Mouse (Mus musculus): ENCODE data around the gene Fam193b. TPM values are rescaled to one million over a fixed set of nuclear protein-coding genes. Genes with fewer than 3 reads are reported as not detected.
"Not testable (repeated sequence)": the region's sequence is repeated elsewhere in the genome, so short reads cannot be mapped to it uniquely, and the experiment has no call there.

Fam193b gene
- polyA plus RNA-seq, 1 experiment from 2014 or later = 59.5 TPM

DNA sequence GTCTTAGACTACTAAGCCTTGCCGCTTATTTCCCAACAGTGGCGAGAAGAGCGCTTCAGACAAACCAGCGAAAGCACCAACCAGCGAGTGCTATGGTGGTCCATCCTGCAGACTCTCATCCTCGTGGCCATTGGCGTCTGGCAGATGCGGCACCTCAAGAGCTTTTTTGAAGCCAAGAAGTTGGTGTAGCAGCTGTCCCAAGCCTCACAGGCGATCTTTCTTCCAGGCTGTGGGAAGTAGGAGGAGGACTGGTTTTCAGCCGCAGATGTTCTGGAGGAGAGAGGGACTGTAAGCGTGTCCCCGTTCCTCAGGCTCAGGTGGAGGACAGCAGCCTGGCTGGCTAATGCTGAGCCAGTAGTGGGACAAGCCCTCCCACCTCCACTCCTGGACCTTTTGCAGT is 25.9 kb upstream of the Fam193b start:
- Histone ChIP-seq H3K4me3 (no peak overlapping the region), H3K9ac (no peak overlapping the region), H3K27me3 (no peaks in the 10 kb centered on the region), H3K4me1 (peaks cover 19% of the 10 kb centered on the region), H3K27ac (no peak overlapping the region), H3K9me3 (no peaks in the 10 kb centered on the region), H3K36me3 (peaks cover 41% of the 10 kb centered on the region), H3K4me2 (replicated peaks) (no peak overlapping the region)
- WGBS = 97% methylated on average over 12 of the region's 12 CpGs
- no peak for ATAC-seq (ENCODE audit: insufficient number of reproducible peaks, insufficient read depth, low FRiP score, low TSS enrichment)

DNA sequence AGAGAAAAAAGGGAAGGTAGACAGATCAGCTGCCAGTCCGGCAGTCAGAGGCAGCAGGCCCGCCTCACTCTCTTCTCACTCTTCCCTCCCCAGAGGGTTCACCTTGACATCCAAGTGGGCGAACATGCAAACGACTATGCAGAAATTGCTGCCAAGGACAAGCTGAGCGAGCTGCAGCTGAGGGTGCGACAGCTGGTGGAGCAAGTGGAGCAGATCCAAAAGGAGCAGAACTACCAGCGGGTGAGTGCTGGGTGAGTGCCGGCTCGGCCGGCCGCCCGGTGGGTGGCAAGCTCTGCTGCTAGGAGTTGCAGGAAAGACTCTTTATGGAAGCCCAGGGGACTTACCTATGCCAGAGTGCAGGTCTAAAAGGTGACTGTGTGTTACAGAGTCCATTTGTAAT is 24.5 kb upstream of the Fam193b start:
- no peak overlapping the region for H3K27ac ChIP-seq
- H3K4me2 ChIP-seq (replicated peaks) = no peak overlapping the region
- WGBS = 90% methylated on average over 12 of the region's 12 CpGs
- peaks cover 41% of the 10 kb centered on the region for H3K36me3 ChIP-seq
- no peaks in the 10 kb centered on the region for H3K9me3 ChIP-seq
- H3K4me1 ChIP-seq = peaks cover 11% of the 10 kb centered on the region
- no peak overlapping the region for H3K4me3 ChIP-seq
- 0 out of 2 replicates have a peak overlapping the region, but pooled peaks have one; percentile 11 for H3K9ac ChIP-seq
- H3K27me3 ChIP-seq = no peaks in the 10 kb centered on the region; the same call in 1 of the 2 replicates
- no peak for ATAC-seq (ENCODE audit: insufficient number of reproducible peaks, insufficient read depth, low FRiP score, low TSS enrichment)

DNA sequence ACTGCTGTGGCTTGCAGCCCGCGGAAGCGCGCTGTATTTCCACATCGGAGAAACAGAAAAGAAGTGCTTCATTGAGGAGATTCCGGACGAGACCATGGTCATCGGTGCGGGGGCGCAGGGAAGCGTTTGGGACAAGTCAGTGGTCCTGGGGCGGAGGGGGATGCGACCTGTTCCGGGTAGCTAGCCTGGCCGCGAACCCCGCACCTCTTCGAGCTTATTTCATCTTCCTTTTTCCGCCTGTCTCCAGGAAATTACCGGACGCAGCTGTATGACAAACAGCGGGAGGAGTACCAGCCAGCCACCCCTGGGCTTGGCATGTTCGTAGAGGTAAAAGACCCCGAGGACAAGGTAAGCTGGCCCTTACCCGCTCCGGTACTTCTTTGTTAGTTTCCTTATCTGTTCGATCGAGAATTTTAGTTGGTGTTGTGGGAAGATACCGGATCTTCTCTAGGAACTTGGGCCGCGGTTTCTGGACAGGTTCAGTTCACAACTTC is 22.4 kb upstream of the Fam193b start:
- Histone ChIP-seq H3K27me3 (no peaks in the 10 kb centered on the region; the same call in 1 of the 2 replicates), H3K36me3 (peaks cover 40% of the 10 kb centered on the region), H3K9me3 (no peaks in the 10 kb centered on the region), H3K4me3 (peak overlapping the region; percentile 83), H3K4me1 (peaks cover 11% of the 10 kb centered on the region), H3K4me2 (replicated peaks) (peak overlapping the region; percentile 62), H3K27ac (peak overlapping the region; percentile 75; the same call in 1 of the 2 replicates), H3K9ac (peak overlapping the region; percentile 78)
- 1% methylated on average over 31 of the region's 31 CpGs for WGBS
- peak; percentile 29 for ATAC-seq (ENCODE audit: insufficient number of reproducible peaks, insufficient read depth, low FRiP score, low TSS enrichment)

DNA sequence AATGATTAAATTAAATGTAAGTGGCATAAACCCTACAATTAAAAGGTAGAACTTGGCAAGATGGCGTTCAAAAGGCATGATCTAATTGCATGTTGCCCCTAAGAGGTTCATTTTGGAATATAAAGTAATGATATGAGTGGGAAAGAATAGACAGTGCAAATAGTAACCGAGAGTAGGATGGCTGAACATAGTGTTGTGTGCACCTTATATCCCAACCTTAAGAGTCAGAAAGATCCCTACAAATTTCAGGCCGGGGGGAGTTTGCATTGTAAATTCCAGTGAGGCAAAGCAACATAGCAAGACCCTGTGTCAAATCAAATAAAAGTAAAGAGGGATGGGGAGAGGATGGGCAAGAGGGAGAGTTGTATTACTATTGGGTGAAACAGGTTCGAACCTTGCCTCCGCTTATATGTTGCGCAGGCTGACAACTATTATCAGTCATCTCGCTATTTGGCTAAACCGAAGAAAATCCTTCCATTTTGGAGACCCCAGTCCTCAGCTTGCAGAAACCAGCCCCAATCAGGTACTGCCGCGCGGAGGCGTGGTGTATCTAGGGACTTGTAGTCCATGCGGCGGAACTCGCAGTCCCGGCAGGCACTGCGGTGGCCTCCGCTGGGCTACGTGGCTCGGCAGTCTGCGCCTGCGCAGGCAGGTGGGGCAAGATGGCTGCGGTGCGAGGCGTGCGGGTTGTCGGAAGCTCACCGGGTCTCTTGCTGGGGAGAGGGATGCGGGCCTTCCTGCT is 21.8 kb upstream of the Fam193b start:
- peak overlapping the region; percentile 62 for H3K4me2 ChIP-seq (replicated peaks)
- H3K4me1 ChIP-seq = peaks cover 11% of the 10 kb centered on the region
- ATAC-seq (ENCODE audit: insufficient number of reproducible peaks, insufficient read depth, low FRiP score, low TSS enrichment) = peak; percentile 95
- H3K36me3 ChIP-seq = peaks cover 33% of the 10 kb centered on the region
- WGBS = 4% methylated on average over 29 of the region's 29 CpGs
- no peaks in the 10 kb centered on the region; the same call in 1 of the 2 replicates for H3K27me3 ChIP-seq
- H3K9me3 ChIP-seq = no peaks in the 10 kb centered on the region
- H3K4me3 ChIP-seq = peak overlapping the region; percentile 83
- H3K9ac ChIP-seq = peak overlapping the region; percentile 78
- peak overlapping the region; percentile 75 for H3K27ac ChIP-seq

DNA sequence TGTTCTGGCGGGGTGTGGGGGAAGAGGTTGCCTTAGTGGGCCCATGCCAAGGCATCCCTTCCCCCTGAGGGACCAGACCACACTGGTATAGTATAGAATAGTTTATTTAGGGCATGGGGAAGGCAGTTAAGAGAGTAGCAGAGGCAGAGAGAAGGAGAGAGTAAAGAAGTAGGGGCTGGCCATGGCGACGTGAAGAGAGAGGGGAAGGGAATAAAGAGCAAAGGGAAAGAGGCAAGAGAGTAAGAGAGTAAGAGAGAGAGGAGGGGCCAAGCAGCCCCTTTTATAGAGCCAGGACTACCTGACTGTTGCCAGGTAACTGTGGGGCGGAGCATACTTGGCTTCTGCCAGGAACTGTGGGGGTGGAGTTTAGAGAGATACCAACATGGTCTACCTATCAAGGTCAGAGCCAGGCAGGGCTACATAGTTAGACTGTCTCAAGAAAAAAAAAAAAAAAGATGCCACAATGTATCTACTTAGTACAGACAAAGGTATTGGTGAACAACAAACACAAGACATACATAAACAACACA is 21.1 kb upstream of the Fam193b start:
- Histone ChIP-seq H3K9ac (no peak overlapping the region), H3K4me1 (peaks cover 11% of the 10 kb centered on the region), H3K27me3 (no peaks in the 10 kb centered on the region; the same call in 1 of the 2 replicates), H3K36me3 (peaks cover 28% of the 10 kb centered on the region), H3K27ac (no peak overlapping the region), H3K4me3 (no peak overlapping the region), H3K4me2 (replicated peaks) (no peak overlapping the region; the same call in 1 of the 2 replicates), H3K9me3 (no peaks in the 10 kb centered on the region)
- 0 out of 2 replicates have a peak, but pooled peaks have one; percentile 42 for ATAC-seq (ENCODE audit: insufficient number of reproducible peaks, insufficient read depth, low FRiP score, low TSS enrichment)
- WGBS = 76% methylated on average over 4 of the region's 4 CpGs

DNA sequence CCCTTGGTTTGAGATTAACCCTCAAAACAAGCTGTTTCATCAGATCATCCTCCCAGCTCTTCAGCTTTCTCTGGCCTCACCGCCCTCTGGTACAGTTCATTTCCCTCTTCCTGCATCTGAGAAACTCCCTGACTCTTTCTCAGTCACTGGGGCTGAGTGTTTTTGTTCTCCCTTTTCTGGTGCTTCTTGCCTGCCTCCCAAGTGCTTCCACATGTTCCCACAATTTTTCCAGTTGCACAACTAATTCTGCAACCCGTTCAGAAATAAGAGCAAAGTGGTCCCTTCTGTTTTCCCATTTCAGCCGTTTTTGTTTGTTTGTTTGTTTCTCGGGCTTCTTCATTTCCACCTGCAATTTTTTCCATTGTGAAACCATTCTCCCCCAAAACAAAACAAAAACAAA is 7.2 kb upstream of the Fam193b start:
- 75% methylated on average over 4 of the region's 4 CpGs for WGBS
- Histone ChIP-seq H3K9me3 (no peaks in the 10 kb centered on the region), H3K4me2 (replicated peaks) (no peak overlapping the region), H3K4me1 (no peaks in the 10 kb centered on the region), H3K27me3 (no peaks in the 10 kb centered on the region), H3K9ac (no peak overlapping the region), H3K27ac (no peak overlapping the region), H3K36me3 (no peaks in the 10 kb centered on the region), H3K4me3 (no peak overlapping the region)
- ATAC-seq (ENCODE audit: insufficient number of reproducible peaks, insufficient read depth, low FRiP score, low TSS enrichment) = no peak

DNA sequence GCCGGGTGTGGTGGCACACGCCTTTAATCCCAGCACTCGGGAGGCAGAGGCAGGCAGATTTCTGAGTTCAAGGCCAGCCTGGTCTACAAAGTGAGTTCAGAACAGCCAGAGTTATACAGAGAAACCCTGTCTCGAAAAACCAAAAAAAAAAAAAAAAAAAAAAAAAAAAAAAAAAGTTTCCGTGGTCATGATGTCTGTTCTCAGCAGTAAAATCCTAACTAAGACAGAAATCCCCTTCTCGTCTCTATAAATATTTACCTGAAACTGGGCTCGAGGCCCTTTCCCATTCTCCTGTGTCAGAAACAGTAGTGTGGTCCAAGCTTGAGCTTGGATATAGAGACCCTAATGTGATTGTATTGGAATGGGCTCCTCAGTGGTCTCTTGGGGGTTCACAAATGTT is 6.0 kb upstream of the Fam193b start:
- ATAC-seq (ENCODE audit: insufficient number of reproducible peaks, insufficient read depth, low FRiP score, low TSS enrichment); H3K4me1 ChIP-seq; H3K4me2 ChIP-seq (replicated peaks); H3K9ac ChIP-seq; H3K36me3 ChIP-seq; H3K27ac ChIP-seq; H3K9me3 ChIP-seq; H3K27me3 ChIP-seq; H3K4me3 ChIP-seq: not testable (repeated sequence)
- WGBS = 83% methylated on average over 7 of the region's 7 CpGs

DNA sequence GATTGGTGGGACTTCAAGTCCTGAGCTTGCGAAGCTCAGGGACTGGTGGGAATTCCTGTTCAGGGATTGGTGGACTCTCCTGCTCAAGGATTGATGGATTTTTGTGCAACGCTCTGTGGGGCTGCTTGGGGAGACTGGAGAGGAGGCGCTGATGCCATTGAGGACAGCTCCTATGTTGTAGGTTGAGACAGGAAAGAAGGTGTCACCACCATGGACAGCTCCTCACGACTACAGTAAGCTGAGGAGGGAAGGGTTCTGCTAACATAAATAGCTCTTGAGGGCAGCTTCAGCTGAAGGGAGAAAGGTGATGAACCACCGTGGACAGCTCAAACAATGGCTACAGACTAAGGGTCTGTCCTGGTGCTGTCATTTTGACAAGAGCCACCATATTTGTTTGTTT is 5.0 kb upstream of the Fam193b start:
- H3K9me3 ChIP-seq = no peaks in the 10 kb centered on the region
- H3K9ac ChIP-seq = no peak overlapping the region
- WGBS = 52% methylated on average over 5 of the region's 5 CpGs
- no peak overlapping the region for H3K4me2 ChIP-seq (replicated peaks)
- no peak overlapping the region for H3K4me3 ChIP-seq
- H3K36me3 ChIP-seq = no peaks in the 10 kb centered on the region
- no peaks in the 10 kb centered on the region for H3K27me3 ChIP-seq
- no peak overlapping the region for H3K27ac ChIP-seq
- ATAC-seq (ENCODE audit: insufficient number of reproducible peaks, insufficient read depth, low FRiP score, low TSS enrichment) = no peak
- H3K4me1 ChIP-seq = peaks cover 5% of the 10 kb centered on the region; the same call in 1 of the 2 replicates

DNA sequence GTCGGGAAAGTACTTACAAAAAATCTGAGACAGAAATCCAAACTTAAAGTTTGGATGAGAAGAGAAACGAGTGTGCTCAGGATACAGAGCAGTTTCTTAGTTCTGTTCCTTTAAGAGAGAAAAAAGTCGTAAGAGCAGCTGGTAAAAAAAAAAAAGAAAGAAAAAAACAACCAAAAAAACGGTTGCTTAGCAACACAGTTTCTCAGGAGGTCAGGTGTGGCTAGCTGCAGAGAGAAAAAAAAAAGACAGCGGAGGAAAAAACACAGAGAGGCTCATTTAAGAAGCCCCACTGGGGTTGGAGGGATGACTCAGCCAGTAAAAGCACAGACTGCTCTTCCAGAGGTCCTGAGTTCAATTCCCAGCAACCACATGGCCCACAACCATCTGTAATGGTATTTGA is 3.4 kb upstream of the Fam193b start:
- 72% methylated on average over 5 of the region's 5 CpGs for WGBS
- no peaks in the 10 kb centered on the region for H3K27me3 ChIP-seq
- peaks cover 12% of the 10 kb centered on the region for H3K4me1 ChIP-seq
- H3K9ac ChIP-seq = no peak overlapping the region
- ATAC-seq (ENCODE audit: insufficient number of reproducible peaks, insufficient read depth, low FRiP score, low TSS enrichment) = no peak
- no peak overlapping the region for H3K4me2 ChIP-seq (replicated peaks)
- H3K36me3 ChIP-seq = no peaks in the 10 kb centered on the region
- no peak overlapping the region for H3K4me3 ChIP-seq
- no peaks in the 10 kb centered on the region for H3K9me3 ChIP-seq
- H3K27ac ChIP-seq = no peak overlapping the region

DNA sequence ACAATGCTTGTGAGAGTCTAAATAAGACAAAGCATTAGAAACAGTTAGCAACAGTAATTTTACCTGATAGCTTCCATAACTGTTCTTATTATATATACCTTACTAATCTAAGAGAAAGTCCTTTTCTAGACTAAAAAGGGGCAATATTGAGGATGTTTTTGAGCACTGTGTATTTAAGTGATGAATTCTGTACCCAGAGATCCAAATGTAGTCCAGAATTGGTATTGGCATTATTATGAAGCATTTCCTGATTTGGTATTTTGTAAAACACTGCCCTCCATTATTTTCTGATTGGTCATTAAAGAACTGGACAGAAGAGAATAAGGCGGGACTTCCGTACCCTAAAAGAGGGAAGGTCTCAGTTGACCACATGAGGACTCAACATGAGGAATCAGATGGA is 2.5 kb upstream of the Fam193b start, which contains the start of gene Tmed9:
TSS of gene Tmed9 (plus strand) at position 301 of the 400 bp plus-strand sequence.
- Histone ChIP-seq H3K4me1 (peaks cover 16% of the 10 kb centered on the region), H3K27me3 (no peaks in the 10 kb centered on the region), H3K4me3 (no peak within 1 kb of the TSS), H3K27ac (no peak within 1 kb of the TSS), H3K9ac (no peak within 1 kb of the TSS), H3K36me3 (no peaks in the 10 kb centered on the region), H3K4me2 (replicated peaks) (no peak within 1 kb of the TSS), H3K9me3 (no peaks in the 10 kb centered on the region)
- no peak for ATAC-seq (ENCODE audit: insufficient number of reproducible peaks, insufficient read depth, low FRiP score, low TSS enrichment)
- WGBS = 96% methylated on average over 2 of the region's 2 CpGs

DNA sequence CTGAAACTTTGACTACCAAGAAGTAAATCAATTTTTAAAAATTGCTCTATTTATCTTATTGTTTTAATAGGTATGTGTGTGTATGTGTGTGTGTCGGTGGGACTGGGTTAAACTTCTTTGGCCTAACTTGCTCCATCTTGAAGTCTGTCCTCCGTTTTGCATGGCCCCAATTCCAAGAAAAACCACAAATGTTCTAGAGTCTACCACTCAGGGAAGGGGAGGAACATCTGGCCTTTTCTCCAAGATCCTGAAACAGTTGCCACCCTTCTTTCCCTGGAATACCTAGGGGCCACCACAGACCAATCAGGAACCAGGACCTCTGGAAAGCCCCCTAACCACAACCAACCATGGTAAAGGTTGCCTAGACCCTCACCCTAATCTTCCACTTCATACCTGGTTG is 1.1 kb upstream of the Fam193b start:
- H3K4me3 ChIP-seq = no peak overlapping the region

More for the DNA sequence above, 1.1 kb upstream of the Fam193b start:
- ATAC-seq (ENCODE audit: insufficient number of reproducible peaks, insufficient read depth, low FRiP score, low TSS enrichment) = no peak
- Histone ChIP-seq H3K36me3 (0 out of 2 replicates have a peak, but pooled peaks cover 7% of the 10 kb centered on the region), H3K4me1 (peaks cover 16% of the 10 kb centered on the region), H3K27me3 (no peaks in the 10 kb centered on the region), H3K9ac (no peak overlapping the region), H3K4me2 (replicated peaks) (peak overlapping the region; percentile 7; the same call in 1 of the 2 replicates), H3K27ac (no peak overlapping the region), H3K9me3 (no peaks in the 10 kb centered on the region)
- WGBS = 74% methylated on average over 2 of the region's 2 CpGs

Measured in embryonic facial prominence, embryonic 12.5 days (tissue).